Comparison of ENCODE assay signal across 9 mouse cellular contexts in genomic region chr16:44493868-44494267, GRCm38 (mm10).
DNase-seq lines count a peak whose midpoint lies in the region; ATAC-seq lines count a peak whose summit lies in the region.
"Had no signal": no experiment of that assay in that cellular context is flagged by ENCODE, and none has a peak within 500 bp of the region (broad histone marks: within the 10 kb centered on the region; RNA-seq: fewer than 3 reads in every experiment).

No protein-coding gene starts in this region.

- H3K27me3 ChIP-seq in lung, embryonic 15.5 days: no peaks in the 10 kb centered on the region
- no peaks in the 10 kb centered on the region for H3K27me3 ChIP-seq in hindbrain, embryonic 14.5 days (ENCODE audit: control insufficient read depth, insufficient read depth, low read length)
- H3K27me3 ChIP-seq: liver, embryonic 13.5 days had no signal

- peak; percentile 55 for DNase-seq in adrenal gland, adult 2 months
- no peak for DNase-seq in adrenal gland, adult 18-20 months (ENCODE audit: low spot score in 2 of 2)
- no peak for DNase-seq in lung, postnatal 4 days
- peak; percentile 40 for DNase-seq in hindbrain, embryonic 14.5 days (ENCODE audit: low spot score)
- DNase-seq in skeletal muscle tissue, adult 2 months (ENCODE audit: low read depth, low spot score): peak; percentile 71
- DNase-seq in c-Kit-positive CD71-positive TER-119-positive erythroid progenitor cells, embryonic 14.5 days (ENCODE audit: low spot score): no peak
- DNase-seq in embryo, embryonic 10.5 days (ENCODE audit: low spot score): no peak
- DNase-seq: liver, embryonic 13.5 days had no signal

- no peak overlapping the region for H3K9ac ChIP-seq in lung, embryonic 15.5 days
- no peak overlapping the region for H3K9ac ChIP-seq in hindbrain, embryonic 14.5 days
- H3K9ac ChIP-seq: liver, embryonic 13.5 days had no signal

- H3K4me1 ChIP-seq in lung, embryonic 15.5 days: peaks cover 19% of the 10 kb centered on the region
- peaks cover 9% of the 10 kb centered on the region for H3K4me1 ChIP-seq in hindbrain, embryonic 14.5 days (replicated peaks; ENCODE audit: control insufficient read depth, insufficient read depth, low read length)
- H3K4me1 ChIP-seq: liver, embryonic 13.5 days had no signal

- no peak for ATAC-seq in lung, embryonic 15.5 days (ENCODE audit: borderline replicate concordance, extremely low read depth, low FRiP score, low TSS enrichment)
- no peak for ATAC-seq in hindbrain, embryonic 14.5 days (ENCODE audit: low FRiP score)

- no peaks in the 10 kb centered on the region for H3K9me3 ChIP-seq in lung, embryonic 15.5 days
- H3K9me3 ChIP-seq in hindbrain, embryonic 14.5 days (ENCODE audit: control insufficient read depth, low read length): no peaks in the 10 kb centered on the region
- H3K9me3 ChIP-seq: liver, embryonic 13.5 days had no signal

- H3K4me3 ChIP-seq in lung, embryonic 15.5 days: no peak overlapping the region
- H3K4me3 ChIP-seq in hindbrain, embryonic 14.5 days (replicated peaks; ENCODE audit: low read length): no peak overlapping the region
- H3K4me3 ChIP-seq: liver, embryonic 13.5 days had no signal

- peaks cover 59% of the 10 kb centered on the region for H3K36me3 ChIP-seq in lung, embryonic 15.5 days
- peaks cover 44% of the 10 kb centered on the region for H3K36me3 ChIP-seq in hindbrain, embryonic 14.5 days (replicated peaks; ENCODE audit: control insufficient read depth, insufficient read depth)
- H3K36me3 ChIP-seq: liver, embryonic 13.5 days had no signal

- 29% methylated on average over 6 of the region's 6 CpGs for WGBS in lung, embryonic 15.5 days
- WGBS in hindbrain, embryonic 14.5 days: 27% methylated on average over 6 of the region's 6 CpGs

- no peak overlapping the region for H3K4me2 ChIP-seq in lung, embryonic 15.5 days
- H3K4me2 ChIP-seq in hindbrain, embryonic 14.5 days (replicated peaks): no peak overlapping the region
- H3K4me2 ChIP-seq: liver, embryonic 13.5 days had no signal

- peak overlapping the region; percentile 58 for H3K27ac ChIP-seq in lung, embryonic 15.5 days
- H3K27ac ChIP-seq in hindbrain, embryonic 14.5 days: peak overlapping the region; percentile 56
- H3K27ac ChIP-seq: liver, embryonic 13.5 days had no signal

Comparison
In these comparisons a context has a peak if more than half of its experiments do, and no peak if none do; other contexts are left out.
1. DNase-seq: peak in adrenal gland, adult 2 months (single experiment), hindbrain, embryonic 14.5 days (single experiment) and skeletal muscle tissue, adult 2 months (single experiment); none in adrenal gland, adult 18-20 months (0 of 2), lung, postnatal 4 days (0 of 2), c-Kit-positive CD71-positive TER-119-positive erythroid progenitor cells, embryonic 14.5 days (single experiment) and embryo, embryonic 10.5 days (single experiment).